Mouse (Mus musculus): ENCODE data around the gene Arfip1.

Arfip1 gene

GRCm38 (mm10) chr3:84447803-84448202 is 134.6 kb downstream of the Arfip1 start:
- no peak for DNase-seq

Measured in kidney, postnatal 10 days (tissue).